Mouse (Mus musculus) midbrain, embryonic 10.5 days (tissue): ENCODE measurements at regions not wholly inside any gene's neighbourhood (a gene's known extent, or its start where the extent isn't known, plus 50 kb on each side); places are given as distances from the start of the nearest gene placed in this dataset.
A peak's percentile ranks its signal among the peaks of the same experiment; 100 is the strongest.

Experiments
- DNase-seq: peaks from one replicate; pipeline ENCODE4 v3.0.0-alpha.2; 2017; ENCODE audit warnings: low spot score
- H3K27ac ChIP-seq: fragments of 300-500 bp; sonication (generic); replicated peaks from 2 replicates; pipeline ENCODE4 v1.5.1; 2016; ENCODE audit warnings: mild to moderate bottlenecking
- H3K27me3 ChIP-seq: fragments of 300-500 bp; sonication (generic); 2 replicates; pipeline ENCODE4 v1.6.1; 2016; ENCODE audit warnings: low read depth, mild to moderate bottlenecking; ENCODE audit not compliant: poor library complexity, severe bottlenecking
- H3K36me3 ChIP-seq: fragments of 300-500 bp; sonication (generic); 2 replicates; pipeline ENCODE4 v1.6.1; 2016; ENCODE audit warnings: mild to moderate bottlenecking, moderate library complexity
- H3K4me1 ChIP-seq: fragments of 300-500 bp; sonication (generic); 2 replicates; pipeline ENCODE4 v1.6.1; 2016
- H3K4me3 ChIP-seq: fragments of 300-500 bp; sonication (generic); 2 replicates; pipeline ENCODE4 v1.5.1; 2016; ENCODE audit warnings: mild to moderate bottlenecking, moderate library complexity
- H3K9me3 ChIP-seq: fragments of 300-500 bp; sonication (generic); replicated peaks from 2 replicates; pipeline ENCODE4 v1.6.1; 2016; ENCODE audit warnings: mild to moderate bottlenecking
- WGBS: fragments of 180-500 bp; shearing (Covaris S2); methylation state at CpG from one replicate; pipeline ENCODE4 v1.1.7; 2016; 5-methylcytosine and 5-hydroxymethylcytosine counted together

- H3K9me3 ChIP-seq, result no peaks in the 10 kb centered on the region
- H3K36me3 ChIP-seq, result no peaks in the 10 kb centered on the region
- H3K4me3 ChIP-seq, result no peak overlapping the region
- no peak for DNase-seq
- 14% methylated on average over 5 of the region's 5 CpGs for WGBS
- H3K4me1 ChIP-seq, result peaks cover 12% of the 10 kb centered on the region
- H3K27ac ChIP-seq, result no peak overlapping the region
- H3K27me3 ChIP-seq, result peaks cover 97% of the 10 kb centered on the region
Measured at GRCm38 (mm10) chr13:53592755-53593154, 119.9 kb upstream of the Msx2 start.

GRCm38 (mm10) chr13:53586771-53587170 is 113.9 kb upstream of the Msx2 start:
- WGBS, result 82% methylated on average over 4 of the region's 4 CpGs
- H3K9me3 ChIP-seq, result peaks cover 1% of the 10 kb centered on the region; the same call in 1 of the 2 replicates
- H3K27me3 ChIP-seq, result peaks cover 57% of the 10 kb centered on the region
- no peak overlapping the region for H3K27ac ChIP-seq
- no peak for DNase-seq
- no peak overlapping the region for H3K4me3 ChIP-seq
- no peaks in the 10 kb centered on the region for H3K36me3 ChIP-seq
- H3K4me1 ChIP-seq, result 0 out of 2 replicates have a peak, but pooled peaks cover 3% of the 10 kb centered on the region

GRCm38 (mm10) chr13:53584504-53585130 is 111.7 kb upstream of the Msx2 start:
- WGBS, result 88% methylated on average over 9 of the region's 9 CpGs
- Histone ChIP-seq H3K27ac (no peak overlapping the region), H3K36me3 (no peaks in the 10 kb centered on the region), H3K4me1 (0 out of 2 replicates have a peak, but pooled peaks cover 3% of the 10 kb centered on the region), H3K4me3 (no peak overlapping the region), H3K9me3 (peaks cover 10% of the 10 kb centered on the region), H3K27me3 (peaks cover 35% of the 10 kb centered on the region)
- no peak for DNase-seq

- Histone ChIP-seq H3K27me3 (peaks cover 92% of the 10 kb centered on the region), H3K27ac (peak overlapping the region; percentile 46; the same call in 1 of the 2 replicates), H3K4me3 (peak overlapping the region; percentile 7; the same call in 1 of the 2 replicates), H3K4me1 (peaks cover 34% of the 10 kb centered on the region), H3K36me3 (no peaks in the 10 kb centered on the region), H3K9me3 (no peaks in the 10 kb centered on the region)
- peak; percentile 83 for DNase-seq
- WGBS, result 14% methylated on average over 18 of the region's 18 CpGs
Measured at GRCm38 (mm10) chr13:53553876-53554577, 81.2 kb upstream of the Msx2 start.

- Histone ChIP-seq H3K4me1 (peaks cover 38% of the 10 kb centered on the region), H3K4me3 (0 out of 2 replicates have a peak overlapping the region, but pooled peaks have one; percentile 7), H3K36me3 (no peaks in the 10 kb centered on the region), H3K27me3 (peaks cover 92% of the 10 kb centered on the region), H3K9me3 (no peaks in the 10 kb centered on the region), H3K27ac (peak overlapping the region; percentile 46; the same call in 1 of the 2 replicates)
- 75% methylated on average over 13 of the region's 13 CpGs for WGBS
- peak; percentile 39 for DNase-seq
Measured at GRCm38 (mm10) chr13:53553192-53553875, 80.5 kb upstream of the Msx2 start.

GRCm38 (mm10) chr13:53548396-53548795 is 75.5 kb upstream of the Msx2 start:
- Histone ChIP-seq H3K36me3 (no peaks in the 10 kb centered on the region), H3K9me3 (no peaks in the 10 kb centered on the region), H3K4me1 (peaks cover 20% of the 10 kb centered on the region), H3K27me3 (peaks cover 95% of the 10 kb centered on the region), H3K4me3 (no peak overlapping the region), H3K27ac (no peak overlapping the region)
- DNase-seq, result no peak
- WGBS, result 68% methylated on average over 11 of the region's 11 CpGs

GRCm38 (mm10) chr13:53543291-53543690 is 70.4 kb upstream of the Msx2 start:
- Histone ChIP-seq H3K9me3 (no peaks in the 10 kb centered on the region), H3K27ac (no peak overlapping the region), H3K36me3 (no peaks in the 10 kb centered on the region), H3K4me3 (no peak overlapping the region), H3K4me1 (peaks cover 5% of the 10 kb centered on the region), H3K27me3 (peaks cover 74% of the 10 kb centered on the region)
- 74% methylated on average over 5 of the region's 5 CpGs for WGBS
- no peak for DNase-seq

GRCm38 (mm10) chr13:53539797-53540196 is 66.9 kb upstream of the Msx2 start:
- WGBS, result 90% methylated on average over 5 of the region's 5 CpGs
- Histone ChIP-seq H3K36me3 (no peaks in the 10 kb centered on the region), H3K9me3 (no peaks in the 10 kb centered on the region), H3K4me3 (no peak overlapping the region), H3K4me1 (no peaks in the 10 kb centered on the region), H3K27me3 (peaks cover 49% of the 10 kb centered on the region), H3K27ac (no peak overlapping the region)
- DNase-seq, result no peak

- H3K4me3 ChIP-seq, result no peak overlapping the region
- H3K4me1 ChIP-seq, result no peaks in the 10 kb centered on the region
- no peaks in the 10 kb centered on the region for H3K36me3 ChIP-seq
- DNase-seq, result no peak
- H3K27ac ChIP-seq, result no peak overlapping the region
- WGBS, result 90% methylated on average over 6 of the region's 6 CpGs
- peaks cover 48% of the 10 kb centered on the region for H3K27me3 ChIP-seq
- H3K9me3 ChIP-seq, result no peaks in the 10 kb centered on the region
Measured at GRCm38 (mm10) chr13:53537937-53538336, 65.1 kb upstream of the Msx2 start.

GRCm38 (mm10) chr13:53535781-53536425 is 63.0 kb upstream of the Msx2 start:
- WGBS, result 85% methylated on average over 10 of the region's 10 CpGs
- no peak for DNase-seq

GRCm38 (mm10) chr13:53533738-53534137 is 60.9 kb upstream of the Msx2 start:
- Histone ChIP-seq H3K4me1 (no peaks in the 10 kb centered on the region), H3K4me3 (no peak overlapping the region), H3K27ac (no peak overlapping the region), H3K9me3 (no peaks in the 10 kb centered on the region), H3K27me3 (peaks cover 51% of the 10 kb centered on the region), H3K36me3 (no peaks in the 10 kb centered on the region)
- DNase-seq, result no peak
- 62% methylated on average over 8 of the region's 8 CpGs for WGBS

More at GRCm38 (mm10) chr13:53535781-53536425, 63.0 kb upstream of the Msx2 start:
- H3K4me1 ChIP-seq, result no peaks in the 10 kb centered on the region
- peaks cover 47% of the 10 kb centered on the region for H3K27me3 ChIP-seq
- no peak overlapping the region for H3K27ac ChIP-seq
- H3K36me3 ChIP-seq, result no peaks in the 10 kb centered on the region
- H3K4me3 ChIP-seq, result no peak overlapping the region
- no peaks in the 10 kb centered on the region for H3K9me3 ChIP-seq

- no peaks in the 10 kb centered on the region for H3K9me3 ChIP-seq
- no peaks in the 10 kb centered on the region for H3K36me3 ChIP-seq
- no peak for DNase-seq
- H3K4me3 ChIP-seq, result no peak overlapping the region
- H3K4me1 ChIP-seq, result 0 out of 2 replicates have a peak, but pooled peaks cover under 1% of the 10 kb centered on the region
- no peak overlapping the region for H3K27ac ChIP-seq
- 84% methylated on average over 9 of the region's 9 CpGs for WGBS
- H3K27me3 ChIP-seq, result peaks cover 36% of the 10 kb centered on the region
Measured at GRCm38 (mm10) chr13:53526880-53527279, 54.0 kb upstream of the Msx2 start.
